Mouse (Mus musculus) monocyte, adult 5-6 weeks (primary cell): ENCODE measurements around the gene Cnot4. TPM values are rescaled to one million over a fixed set of nuclear protein-coding genes. Genes with fewer than 3 reads are reported as not detected.

Experiments used
- ATAC-seq: fragments of 153-309, 156-312 bp; replicated peaks from 2 replicates; pipeline ENCODE4 v1.8.0; 2017; ENCODE audit warnings: mild to moderate bottlenecking; ENCODE audit not compliant: low TSS enrichment, insufficient number of reproducible peaks, severe bottlenecking, poor library complexity, low FRiP score
- total RNA-seq: library from RNA; stranded (forward); fragments of 200-1000, 200-491, 200-594 nt; gene quantifications from 3 replicates; pipeline ENCODE4 v1.2.3, GENCODE M21; 2017

Gene Cnot4
- total RNA-seq, 1 experiment from 2014 or later = 26.6 TPM

- ATAC-seq = no peak
Measured at GRCm38 (mm10) chr6:34979291-34979690, 154.2 kb downstream of the Cnot4 start.

Other genes starting within 250 kb of the Cnot4 start
- 14.8 to 23.2 TPM (median 20.6 TPM) in 3 replicates for gene Wdr91, start 222.8 kb downstream of the Cnot4 start, total RNA-seq
- not detected in 3 replicates for gene Stra8, start 213.6 kb downstream of the Cnot4 start, total RNA-seq
- gene Slc23a4, start 145.3 kb downstream of the Cnot4 start, total RNA-seq = 0.49 TPM in 1 of 3 replicates, not detected in the others
- 18.1 to 36.9 TPM (median 19.8 TPM) in 3 replicates for gene Nup205, start 43.7 kb upstream of the Cnot4 start, total RNA-seq
- not detected in 3 replicates for gene Slc13a4, start 174.4 kb upstream of the Cnot4 start, total RNA-seq
- gene Fam180a, start 192.4 kb upstream of the Cnot4 start, total RNA-seq = 1.4 TPM in 1 of 3 replicates, not detected in the others